Mouse (Mus musculus) forelimb bud, embryonic 11.5 days (tissue): ENCODE data around the gene Prss27.

Experiments used
- DNase-seq: peaks from one replicate; pipeline ENCODE4 v3.0.0-alpha.2; 2012; ENCODE audit warnings: low read depth, low spot score

Prss27 gene

GRCm38 (mm10) chr17:24037844-24038243 is at the start of gene Prss27:
TSS of gene Prss27 (plus strand) at chr17:24038144.
- no peak for DNase-seq

- no peak for DNase-seq
Measured at GRCm38 (mm10) chr17:23989802-23990201, 48.1 kb upstream of the Prss27 start.

GRCm38 (mm10) chr17:23992789-23993553 is 45.0 kb upstream of the Prss27 start:
- no peak for DNase-seq

DNA sequence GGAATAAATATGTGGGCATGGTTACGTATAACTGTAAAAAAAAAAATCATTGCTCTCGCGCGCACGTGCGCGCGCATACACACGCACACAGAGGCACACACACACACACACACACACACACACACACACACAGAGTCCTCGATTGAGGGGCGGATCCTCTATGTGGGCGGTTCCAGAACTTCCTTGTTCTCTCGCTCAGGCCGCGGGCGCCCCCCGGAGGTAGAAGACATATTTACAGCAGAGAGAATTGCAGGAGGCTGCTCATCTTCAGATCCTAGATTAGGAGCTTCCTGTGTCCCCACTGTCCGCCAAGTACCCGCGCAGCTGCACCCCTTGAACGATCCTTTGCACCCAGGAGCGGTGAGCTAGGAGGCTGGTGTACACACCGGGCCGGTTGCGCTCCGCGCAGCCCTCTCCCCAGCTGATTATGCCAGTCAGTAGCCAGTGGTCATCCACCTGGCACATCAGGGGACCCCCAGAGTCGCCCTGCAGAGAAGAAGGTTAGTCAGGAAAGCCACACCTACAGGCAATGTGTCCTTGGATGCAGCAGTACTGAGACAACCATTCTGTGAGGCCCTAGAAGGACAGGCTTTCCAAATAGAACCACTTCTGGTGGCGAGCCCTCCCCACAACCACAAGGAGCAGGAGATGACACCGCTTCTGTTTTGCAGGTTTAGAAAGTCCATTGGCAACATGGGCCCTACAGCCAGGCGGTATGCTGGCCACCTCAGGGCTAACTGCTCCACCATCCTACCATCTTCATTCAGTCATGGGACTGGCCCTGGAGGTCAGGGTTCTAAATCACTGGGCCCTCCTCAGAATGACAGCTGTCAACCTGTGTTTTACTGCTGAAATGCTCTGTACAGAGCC is 44.1 kb upstream of the Prss27 start:
- DNase-seq, result peak; percentile 84

GRCm38 (mm10) chr17:23994667-23995066 is 43.3 kb upstream of the Prss27 start:
- DNase-seq, result no peak

GRCm38 (mm10) chr17:23995421-23995820 is 42.5 kb upstream of the Prss27 start:
- no peak for DNase-seq

GRCm38 (mm10) chr17:23997901-23998300 is 40.0 kb upstream of the Prss27 start, which contains the start of gene Prss22:
TSS of gene Prss22 (minus strand) at chr17:23998100.
- peak; percentile 23 for DNase-seq

DNA sequence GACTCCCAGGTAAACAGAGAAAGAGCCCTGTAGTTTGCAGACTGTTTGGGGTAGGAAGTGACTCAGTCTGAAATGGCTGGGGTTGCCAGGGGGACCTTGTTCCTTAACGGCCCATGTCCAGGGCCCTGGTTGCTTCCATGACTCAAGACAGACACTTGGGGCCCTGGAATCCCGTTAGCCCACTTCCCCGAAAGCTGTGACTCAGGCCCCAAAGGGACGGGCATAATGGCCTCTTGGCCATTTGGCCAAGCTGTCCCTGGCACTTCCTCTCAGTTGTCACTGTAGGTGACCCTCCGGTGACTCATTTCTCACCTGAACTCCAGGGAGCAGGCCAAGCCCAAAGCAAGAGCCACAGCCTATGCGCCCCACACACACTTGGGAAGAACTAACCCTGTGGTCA is 39.6 kb upstream of the Prss27 start:
- DNase-seq, result no peak

DNA sequence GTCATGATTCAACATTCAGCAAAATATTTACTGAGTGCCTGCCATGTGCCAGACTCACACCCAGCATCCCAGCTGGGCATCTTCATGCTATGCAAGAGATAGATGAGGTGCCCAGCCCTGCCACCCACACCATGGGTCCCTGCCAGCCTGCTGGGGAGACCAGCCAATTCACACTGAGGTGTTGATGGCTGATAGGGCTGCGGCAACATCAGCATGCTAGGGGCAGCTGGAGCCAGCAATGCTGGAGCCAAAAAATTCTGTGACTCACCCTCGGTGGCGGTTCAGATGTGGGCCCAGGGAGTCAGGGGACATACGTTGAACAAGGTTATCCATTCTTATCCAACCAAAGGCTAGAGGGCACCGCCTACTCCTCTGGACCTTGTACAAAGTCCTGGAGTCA is 37.5 kb upstream of the Prss27 start:
- DNase-seq, result no peak

DNA sequence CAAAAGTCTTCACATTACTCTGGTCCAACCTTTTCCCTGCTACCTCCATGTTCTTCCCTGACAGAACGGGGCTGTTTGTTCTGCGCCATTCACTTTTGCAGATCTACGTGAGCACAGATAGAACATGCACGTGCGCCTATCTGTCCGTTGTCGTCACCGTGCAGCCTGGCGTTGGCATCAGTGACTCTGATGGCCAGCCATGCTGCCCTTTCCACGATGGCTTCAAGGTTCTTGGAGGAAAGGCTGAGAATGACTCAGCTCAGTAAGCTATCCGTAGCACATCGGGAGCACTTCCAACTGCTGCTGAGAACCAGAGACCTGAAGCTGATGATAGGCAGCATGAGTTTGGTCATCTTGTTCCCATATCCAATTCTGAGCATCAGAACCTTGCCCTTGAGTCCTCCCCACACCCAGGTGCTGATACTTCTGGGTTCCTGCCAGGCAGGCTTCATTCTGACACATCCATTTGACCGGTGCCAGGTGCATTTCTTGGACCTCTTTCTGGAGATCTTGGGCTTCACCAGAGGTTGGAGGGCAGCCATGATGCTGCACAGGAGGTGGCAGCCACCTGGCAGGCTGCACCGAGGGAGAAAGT is 33.8 kb upstream of the Prss27 start:
- DNase-seq, result no peak

GRCm38 (mm10) chr17:24005049-24005448 is 32.9 kb upstream of the Prss27 start:
- DNase-seq, result no peak

GRCm38 (mm10) chr17:24006930-24007329 is 31.0 kb upstream of the Prss27 start:
- DNase-seq, result no peak

GRCm38 (mm10) chr17:24007391-24007790 is 30.6 kb upstream of the Prss27 start:
- no peak for DNase-seq

DNA sequence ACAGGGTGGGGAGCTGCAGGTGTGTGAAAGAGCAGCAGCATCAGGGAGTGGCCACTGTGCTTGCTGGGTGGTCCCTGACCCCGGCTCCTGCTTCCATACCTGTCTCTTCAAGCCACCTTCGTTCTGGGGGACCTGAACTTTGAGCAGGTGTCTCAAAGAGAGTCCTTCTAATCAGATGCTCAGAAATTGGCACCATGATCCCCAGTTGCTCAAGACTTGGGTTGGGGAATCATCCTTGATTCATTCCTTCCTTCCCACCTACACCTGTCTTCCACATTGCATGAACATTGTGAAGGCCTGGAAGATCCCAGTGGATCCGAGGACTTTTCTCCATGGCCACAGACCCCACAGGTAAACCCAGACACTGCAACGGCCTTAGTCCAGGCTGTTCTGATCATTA is 29.8 kb upstream of the Prss27 start:
- DNase-seq, result no peak

- no peak for DNase-seq
Measured at GRCm38 (mm10) chr17:24009617-24010016, 28.3 kb upstream of the Prss27 start.

DNA sequence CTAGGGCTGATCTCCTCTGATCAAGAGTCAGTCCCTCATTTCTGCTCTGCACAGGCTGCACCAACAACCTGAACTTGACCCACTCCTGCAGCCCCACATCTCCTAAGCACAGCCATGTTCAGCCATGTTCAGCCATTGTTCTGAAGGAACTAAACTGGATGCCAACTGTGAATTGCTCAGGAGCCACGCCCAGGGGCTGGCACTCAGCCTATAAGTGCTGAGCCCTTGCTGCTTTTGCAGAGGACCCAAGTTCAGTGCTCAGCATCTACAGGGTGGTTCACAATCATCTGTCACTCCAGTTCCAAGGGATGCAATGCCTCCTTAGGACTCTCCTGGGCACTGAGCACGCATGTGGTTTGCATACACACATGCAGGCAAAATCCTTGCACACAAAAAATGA is 25.0 kb upstream of the Prss27 start:
- DNase-seq, result no peak

- DNase-seq, result no peak
Measured at GRCm38 (mm10) chr17:24014433-24014965, 23.4 kb upstream of the Prss27 start.

DNA sequence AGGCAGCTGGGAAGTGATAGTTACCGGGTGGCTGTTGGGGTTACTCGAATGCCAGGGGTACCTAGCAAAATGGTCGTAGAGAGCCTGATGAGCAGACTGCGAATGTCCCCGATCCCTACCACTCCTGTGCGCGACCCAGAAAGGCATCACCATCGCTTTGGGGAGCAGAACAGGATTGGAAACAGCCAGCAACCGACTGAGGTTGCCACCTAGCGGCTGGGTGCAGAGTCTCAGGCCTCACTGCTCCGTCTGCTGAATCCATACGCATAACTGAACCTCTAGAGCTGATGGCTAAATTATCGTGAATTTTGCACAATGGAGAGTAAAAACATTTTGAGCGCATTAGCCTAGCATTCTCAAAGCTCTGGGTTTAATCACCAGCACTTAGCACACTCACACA is 22.2 kb upstream of the Prss27 start:
- peak; percentile 34 for DNase-seq

DNA sequence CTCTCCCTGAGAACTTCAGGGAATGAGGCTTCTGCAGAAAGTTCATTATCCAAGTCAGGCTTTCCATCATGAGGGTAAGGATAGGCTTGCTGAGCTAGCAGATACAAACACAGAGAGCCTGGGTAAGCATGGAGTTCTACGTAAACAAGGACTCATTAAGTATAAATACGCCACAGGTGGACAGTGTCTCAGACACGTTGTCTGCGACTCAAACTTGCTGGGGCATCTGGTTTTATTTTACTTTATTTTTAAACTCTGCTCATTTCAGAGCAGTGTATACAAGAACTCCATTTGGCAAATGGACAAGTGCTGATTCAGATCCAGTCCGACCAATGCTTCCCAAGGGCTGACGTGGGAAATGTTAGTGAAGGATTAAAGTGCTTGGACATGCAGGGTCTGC is 17.2 kb upstream of the Prss27 start:
- DNase-seq, result peak; percentile 23

GRCm38 (mm10) chr17:24021375-24022199 is 16.4 kb upstream of the Prss27 start:
- no peak for DNase-seq

DNA sequence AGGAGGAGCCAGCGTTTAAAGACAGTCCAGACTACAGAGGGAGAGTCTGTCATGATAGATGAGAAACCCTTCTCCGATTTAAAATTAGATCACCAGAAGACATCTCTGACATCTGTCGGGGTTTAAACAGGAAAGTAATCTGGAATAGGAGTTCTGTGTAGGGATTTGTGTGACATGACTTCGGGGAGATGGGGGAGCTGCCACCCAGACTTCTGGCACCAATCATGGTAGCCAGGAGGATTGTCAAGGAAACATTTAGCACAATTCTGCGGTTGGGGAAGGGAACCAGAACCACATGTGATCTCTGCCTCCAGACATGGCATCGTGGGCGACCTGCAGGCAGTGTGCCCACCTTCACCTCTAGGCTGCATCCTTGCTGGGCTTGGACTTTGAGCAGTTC is 8.5 kb upstream of the Prss27 start:
- DNase-seq, result no peak
